12 mouse cellular contexts compared by ENCODE assay signal in the genomic region with DNA sequence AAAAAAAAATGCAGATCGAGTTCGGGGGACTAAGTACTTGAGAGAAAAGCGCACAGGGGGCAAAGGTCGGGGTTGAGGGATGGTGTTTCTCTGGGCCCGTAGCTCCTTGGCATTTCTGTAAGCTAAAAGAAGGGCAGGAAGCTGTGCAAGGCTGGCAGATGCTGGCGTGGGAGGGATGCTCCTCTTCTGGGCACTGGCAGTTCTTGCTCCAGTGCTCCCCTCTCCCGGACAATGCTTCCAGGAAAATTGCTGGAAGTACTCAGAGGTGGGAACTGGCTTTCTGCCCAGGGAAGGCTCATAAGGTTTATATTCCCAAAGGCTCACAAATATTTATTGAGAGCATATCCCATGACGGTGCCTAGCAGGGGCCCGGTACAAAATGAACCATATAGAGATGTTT.
"Had no signal": no experiment of that assay in that cellular context is flagged by ENCODE, and none has a peak within 500 bp of the region (broad histone marks: within the 10 kb centered on the region; RNA-seq: fewer than 3 reads in every experiment).

No protein-coding gene starts in this region.

- H3K27me3 ChIP-seq: limb, embryonic 15.5 days; liver, embryonic 12.5 days; midbrain, embryonic 15.5 days; neural tube, embryonic 12.5 days had no signal

- H3K9me3 ChIP-seq: limb, embryonic 15.5 days; liver, embryonic 12.5 days; midbrain, embryonic 15.5 days; neural tube, embryonic 12.5 days had no signal

- H3K4me3 ChIP-seq: limb, embryonic 15.5 days; liver, embryonic 12.5 days; megakaryocyte, embryonic 14.5 days; midbrain, embryonic 15.5 days; neural tube, embryonic 12.5 days had no signal

- H3K4me2 ChIP-seq: limb, embryonic 15.5 days; liver, embryonic 12.5 days; midbrain, embryonic 11.5 days; midbrain, embryonic 15.5 days; neural tube, embryonic 12.5 days had no signal

- ATAC-seq: intestine, embryonic 16.5 days; liver, embryonic 12.5 days; midbrain, embryonic 15.5 days had no signal

- DNase-seq: layer of hippocampus, adult 9-11 months; layer of hippocampus, postnatal 36 days; right cerebral cortex, postnatal 14 days; thymus, postnatal 36 days had no signal

- H3K27ac ChIP-seq: limb, embryonic 15.5 days; liver, embryonic 12.5 days; macrophage; midbrain, embryonic 15.5 days; neural tube, embryonic 12.5 days had no signal

- H3K9ac ChIP-seq: limb, embryonic 15.5 days; liver, embryonic 12.5 days; midbrain, embryonic 15.5 days; neural tube, embryonic 12.5 days had no signal

- H3K36me3 ChIP-seq: limb, embryonic 15.5 days; liver, embryonic 12.5 days; midbrain, embryonic 15.5 days; neural tube, embryonic 12.5 days had no signal

- H3K4me1 ChIP-seq: liver, embryonic 12.5 days had no signal
